Mouse (Mus musculus) limb, embryonic 14.5 days (tissue): Measurements from ENCODE around the gene Arid5b. TPM values are rescaled to one million over a fixed set of nuclear protein-coding genes. Genes with fewer than 3 reads are reported as not detected.

Source experiments
- ATAC-seq: fragments of 200-750 bp; cut with Nextera tagmentation; 2 replicates; pipeline ENCODE4 v1.8.0; 2017; ENCODE audit warnings: low read depth, moderate number of reproducible peaks, moderate TSS enrichment; ENCODE audit not compliant: low FRiP score
- DNase-seq: peaks from one replicate; pipeline ENCODE4 v3.0.0-alpha.2; 2015; ENCODE audit warnings: low spot score
- H3K27ac ChIP-seq: fragments of 300-500 bp; sonication (generic); replicated peaks from 2 replicates; pipeline ENCODE4 v1.5.1; 2014; ENCODE audit warnings: low read depth, mild to moderate bottlenecking, low read length, moderate library complexity, mixed read lengths
- H3K27me3 ChIP-seq: fragments of 300-500 bp; sonication (generic); 2 replicates; pipeline ENCODE4 v1.6.1; 2014; ENCODE audit warnings: low read length, mixed read lengths; ENCODE audit not compliant: control insufficient read depth, insufficient read depth
- H3K36me3 ChIP-seq: fragments of 300-500 bp; sonication (generic); 2 replicates; pipeline ENCODE4 v1.6.1; 2014; ENCODE audit warnings: mild to moderate bottlenecking, low read length, moderate library complexity, mixed read lengths; ENCODE audit not compliant: control insufficient read depth, insufficient read depth
- H3K4me1 ChIP-seq: fragments of 300-500 bp; sonication (generic); 2 replicates; pipeline ENCODE4 v1.6.1; 2014; ENCODE audit warnings: antibody characterized with exemption, low read length, mixed read lengths; ENCODE audit not compliant: control insufficient read depth, insufficient read depth
- H3K4me2 ChIP-seq: fragments of 300-500 bp; sonication (generic); replicated peaks from 2 replicates; pipeline ENCODE4 v1.6.1; 2014; ENCODE audit warnings: low read depth, mild to moderate bottlenecking, low read length, moderate library complexity; ENCODE audit not compliant: severe bottlenecking
- H3K4me3 ChIP-seq: fragments of 300-500 bp; sonication (generic); replicated peaks from 2 replicates; pipeline ENCODE4 v1.5.1; 2014; ENCODE audit warnings: low read length
- H3K9ac ChIP-seq: fragments of 300-500 bp; sonication (generic); 2 replicates; pipeline ENCODE4 v1.6.1; 2014; ENCODE audit warnings: mild to moderate bottlenecking, low read depth, low read length, moderate library complexity; ENCODE audit not compliant: severe bottlenecking
- H3K9me3 ChIP-seq: fragments of 300-500 bp; sonication (generic); 2 replicates; pipeline ENCODE4 v1.6.1; 2016; ENCODE audit warnings: low read length; ENCODE audit not compliant: control insufficient read depth
- POLR2A ChIP-seq: fragments of 200-500 bp; IDR thresholded peaks from 2 replicates; pipeline ENCODE4 v1.8.0; 2012; ENCODE audit warnings: inconsistent platforms, mild to moderate bottlenecking, moderate library complexity, borderline replicate concordance; ENCODE audit not compliant: insufficient read depth, insufficient read length; ENCODE audit errors: extremely low read depth
- WGBS: fragments of 180-500 bp; shearing (Covaris S2); extraction: QIAGEN DNeasy Blood & Tissue Kit; methylation state at CpG from one replicate; pipeline ENCODE4 v1.1.7; 2014; 5-methylcytosine and 5-hydroxymethylcytosine counted together
- polyA plus RNA-seq, 2 experiments: library from polyadenylated mRNA; depleted of rRNA in 1 of 2; stranded (reverse) in 1 of 2; unstranded in 1 of 2; fragments of >200 nt; fragmentation: Nextera tagmentation in 1 of 2; extraction: Ambion mirVana in 1 of 2; gene quantifications; 2 replicates each; pipeline versions ENCODE4 v1.2.1 to v1.2.3; 2012 to 2014

The Arid5b gene
- polyA plus RNA-seq, 2 experiments = 14.1 to 41.0 TPM

DNA sequence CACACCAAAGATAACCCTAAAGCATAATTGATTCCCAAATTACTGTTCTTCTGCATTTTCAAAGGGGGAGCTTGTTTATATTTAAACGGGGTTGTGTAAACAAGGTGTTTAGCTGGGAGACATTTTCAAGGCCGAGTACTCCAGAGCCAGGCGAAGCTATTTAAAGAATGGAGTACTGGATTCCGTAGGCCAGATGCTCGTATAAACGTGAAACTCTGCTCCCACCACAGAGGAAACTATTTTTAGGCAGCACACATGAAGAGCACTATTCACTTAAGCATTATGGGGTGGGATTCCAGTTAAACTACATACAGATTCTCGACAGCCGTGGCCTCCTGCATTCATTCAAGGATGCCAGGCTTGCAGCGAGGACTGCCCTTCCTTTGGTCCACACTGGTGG is 59.2 kb downstream of the Arid5b start:
- WGBS = 19% methylated on average over 9 of the region's 9 CpGs
- TF ChIP-seq POLR2A = no peak
- peaks cover 30% of the 10 kb centered on the region for H3K36me3 ChIP-seq
- H3K4me3 ChIP-seq = no peak overlapping the region
- peaks cover 11% of the 10 kb centered on the region for H3K9me3 ChIP-seq
- no peak overlapping the region for H3K9ac ChIP-seq
- H3K27me3 ChIP-seq = no peaks in the 10 kb centered on the region
- peak overlapping the region; percentile 65 for H3K27ac ChIP-seq
- peak; percentile 62 for ATAC-seq
- peak; percentile 65 for DNase-seq
- H3K4me1 ChIP-seq = peaks cover 13% of the 10 kb centered on the region
- no peak overlapping the region for H3K4me2 ChIP-seq

DNA sequence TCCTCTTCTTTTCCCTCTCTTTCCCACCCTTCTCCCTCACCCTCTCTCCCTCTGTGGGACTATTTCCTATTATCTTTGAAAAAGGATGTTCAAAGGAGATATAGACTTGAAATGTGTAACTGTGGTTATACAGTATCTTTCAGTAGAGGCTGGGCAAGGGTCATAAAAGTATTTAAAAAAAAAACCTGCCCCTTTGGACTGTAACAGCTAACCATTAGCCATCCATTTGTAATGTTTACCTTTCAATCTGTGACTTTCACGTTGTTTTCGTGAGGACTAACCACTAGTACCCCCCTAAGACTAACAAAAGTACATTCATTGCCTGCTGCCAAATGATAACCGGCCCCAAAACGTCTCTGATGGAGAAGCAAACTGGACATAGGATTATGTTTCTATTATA is 59.9 kb downstream of the Arid5b start:
- no peak for TF ChIP-seq POLR2A
- WGBS = 65% methylated on average over 4 of the region's 4 CpGs
- Histone ChIP-seq H3K4me3 (no peak overlapping the region), H3K27me3 (no peaks in the 10 kb centered on the region), H3K27ac (0 out of 2 replicates have a peak overlapping the region, but pooled peaks have one; percentile 43), H3K9me3 (peaks cover 11% of the 10 kb centered on the region), H3K9ac (no peak overlapping the region), H3K4me2 (no peak overlapping the region), H3K36me3 (peaks cover 30% of the 10 kb centered on the region), H3K4me1 (peaks cover 13% of the 10 kb centered on the region)
- DNase-seq (no peak), ATAC-seq (no peak)

DNA sequence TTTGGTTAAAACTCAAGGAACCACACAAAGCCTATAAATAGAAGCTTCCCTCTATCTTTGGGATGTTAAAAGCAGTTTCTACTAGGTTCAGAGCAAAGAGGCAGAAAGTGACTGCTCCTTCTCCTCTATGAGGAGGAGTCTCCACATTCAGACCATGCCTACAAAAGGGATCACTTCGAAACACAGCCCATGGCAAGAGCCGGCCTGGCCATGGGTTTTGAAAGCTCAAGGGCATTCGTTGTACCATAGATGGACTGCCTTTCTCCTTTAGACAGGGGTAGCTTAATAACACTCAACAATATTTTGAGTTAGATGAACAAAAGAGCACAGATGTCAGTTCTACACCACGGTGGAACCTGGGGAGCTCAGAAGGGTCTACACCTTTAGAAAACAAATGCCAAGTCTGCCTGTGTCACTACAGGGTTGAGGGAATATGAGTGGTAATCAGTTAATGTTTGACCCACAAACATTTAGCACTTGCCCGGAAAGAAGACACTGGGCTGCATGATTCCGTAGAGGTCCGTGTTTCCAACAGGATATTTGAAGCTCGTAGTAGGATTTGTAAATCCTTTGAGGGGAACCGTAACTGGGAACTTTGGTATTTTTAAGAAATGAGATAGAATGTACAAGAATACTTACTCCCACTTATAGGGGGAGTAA is 63.6 kb downstream of the Arid5b start:
- TF ChIP-seq POLR2A = no peak
- Histone ChIP-seq H3K27ac (no peak overlapping the region), H3K4me3 (no peak overlapping the region), H3K9ac (no peak overlapping the region), H3K27me3 (no peaks in the 10 kb centered on the region), H3K4me1 (peaks cover 22% of the 10 kb centered on the region), H3K9me3 (peaks cover 11% of the 10 kb centered on the region), H3K4me2 (no peak overlapping the region), H3K36me3 (peaks cover 24% of the 10 kb centered on the region)
- ATAC-seq (no peak), DNase-seq (no peak)
- WGBS = 95% methylated on average over 9 of the region's 9 CpGs

DNA sequence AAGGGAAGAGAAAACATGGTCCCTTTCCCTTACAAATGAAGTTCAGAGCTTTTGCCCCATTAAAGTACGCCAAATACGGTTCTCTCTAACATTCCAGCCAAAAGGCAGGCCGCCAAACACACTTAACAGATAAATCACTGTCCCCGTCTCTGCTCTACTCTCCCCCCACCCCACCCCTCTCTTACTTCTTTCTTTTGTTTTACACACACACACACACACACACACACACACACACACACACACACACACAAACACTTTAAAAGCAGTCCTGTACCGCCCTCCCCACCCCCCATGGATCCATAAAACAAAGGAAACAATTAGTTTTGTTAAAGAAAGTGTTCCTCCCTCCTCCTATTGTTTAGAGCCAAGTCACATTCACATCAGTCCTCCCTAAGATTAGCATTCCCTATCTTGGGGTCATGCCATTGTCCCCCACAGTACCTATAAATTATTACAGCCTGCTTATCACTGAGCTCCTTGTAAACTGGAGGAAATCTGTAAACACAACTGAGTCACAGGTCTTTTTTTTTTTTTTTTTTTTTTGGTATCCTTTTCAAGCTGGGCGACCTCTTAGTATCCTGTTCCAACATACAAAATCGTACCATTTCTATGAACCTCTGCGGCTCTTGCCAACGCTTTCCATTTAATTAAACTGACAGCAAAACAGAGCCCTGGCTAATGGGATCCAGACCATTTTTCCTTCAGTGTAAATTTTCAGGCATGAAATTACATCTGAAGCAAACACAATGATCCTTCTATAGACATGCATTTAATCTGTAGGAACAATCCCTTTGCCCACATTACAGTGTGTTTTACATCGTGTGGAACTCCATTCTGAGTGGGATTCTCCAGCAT is 66.3 kb downstream of the Arid5b start:
- 0 out of 2 replicates have a peak overlapping the region, but pooled peaks have one; percentile 13 for H3K4me2 ChIP-seq
- peaks cover 28% of the 10 kb centered on the region for H3K4me1 ChIP-seq
- no peak for TF ChIP-seq POLR2A
- no peak overlapping the region for H3K4me3 ChIP-seq
- no peaks in the 10 kb centered on the region for H3K27me3 ChIP-seq
- H3K9me3 ChIP-seq = peaks cover 7% of the 10 kb centered on the region
- ATAC-seq = peak; percentile 48; the same call in 1 of the 2 replicates
- H3K27ac ChIP-seq = no peak overlapping the region
- peaks cover 21% of the 10 kb centered on the region for H3K36me3 ChIP-seq
- H3K9ac ChIP-seq = no peak overlapping the region
- DNase-seq = peak; percentile 85
- WGBS = 17% methylated on average over 10 of the region's 10 CpGs

DNA sequence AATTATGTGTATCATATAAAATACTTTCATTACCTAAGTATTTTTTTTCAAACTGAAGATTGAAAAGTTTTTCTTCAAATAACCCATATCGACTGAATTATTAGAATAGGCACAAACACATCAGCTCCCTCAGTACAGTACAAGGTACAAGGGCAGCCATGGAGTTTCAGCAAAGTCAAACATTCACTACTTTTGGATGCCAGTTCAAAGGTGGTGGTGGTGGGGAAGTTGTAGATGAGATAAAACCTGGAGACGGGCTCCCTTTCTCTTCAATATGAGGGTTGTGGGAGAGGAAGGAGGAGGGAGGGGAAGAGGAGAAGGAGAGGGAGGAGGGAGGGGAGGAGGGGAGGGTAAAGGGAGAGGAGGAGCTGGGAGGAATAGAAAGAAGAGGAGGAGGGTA is 67.0 kb downstream of the Arid5b start:
- peaks cover 28% of the 10 kb centered on the region for H3K4me1 ChIP-seq
- H3K4me3 ChIP-seq = no peak overlapping the region
- H3K9ac ChIP-seq = no peak overlapping the region
- WGBS = 57% methylated on average over 2 of the region's 2 CpGs
- no peaks in the 10 kb centered on the region for H3K27me3 ChIP-seq
- ATAC-seq = no peak
- H3K27ac ChIP-seq = no peak overlapping the region
- H3K9me3 ChIP-seq = no peaks in the 10 kb centered on the region; the same call in 1 of the 2 replicates
- no peak for DNase-seq
- peaks cover 14% of the 10 kb centered on the region for H3K36me3 ChIP-seq
- no peak overlapping the region for H3K4me2 ChIP-seq
- TF ChIP-seq POLR2A = no peak
